In the genomic region with DNA sequence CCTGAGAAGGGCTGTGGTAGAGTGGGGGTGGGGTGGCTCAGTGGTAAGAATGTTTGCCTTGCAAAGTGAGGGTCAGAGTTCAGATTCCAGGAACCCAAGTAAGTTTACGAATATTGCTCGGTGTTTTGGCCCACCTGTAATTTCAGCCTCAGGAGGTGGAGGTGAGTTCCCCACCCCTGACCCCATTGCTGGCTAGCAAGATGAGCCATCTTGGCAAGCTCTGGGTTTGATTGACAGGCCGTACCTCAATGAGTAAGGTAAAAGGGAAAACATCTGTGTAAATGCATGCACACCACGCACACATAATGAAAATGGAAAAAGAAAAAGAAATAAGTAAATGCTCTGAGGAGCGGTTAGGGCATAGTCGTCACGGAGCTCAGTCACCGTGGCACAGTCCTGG, we compare ENCODE assay signal across 29 mouse cellular contexts. TPM values are rescaled to one million over a fixed set of nuclear protein-coding genes. Genes with fewer than 3 reads are reported as not detected.
"Had no signal": no experiment of that assay in that cellular context is flagged by ENCODE, and none has a peak within 500 bp of the region (broad histone marks: within the 10 kb centered on the region; RNA-seq: fewer than 3 reads in every experiment).

No protein-coding gene starts in this region.

- H3K9ac ChIP-seq: limb, embryonic 13.5 days; liver, embryonic 12.5 days; liver, embryonic 15.5 days had no signal

- H3K4me3 ChIP-seq: limb, embryonic 13.5 days; liver, embryonic 12.5 days; liver, embryonic 15.5 days had no signal

- H3K4me2 ChIP-seq: limb, embryonic 13.5 days; liver, embryonic 12.5 days; liver, embryonic 15.5 days; midbrain, embryonic 11.5 days had no signal

- H3K27ac ChIP-seq: kidney, postnatal 0 days; limb, embryonic 13.5 days; liver, embryonic 12.5 days; liver, embryonic 15.5 days had no signal

- ATAC-seq: liver, embryonic 12.5 days had no signal

- H3K9me3 ChIP-seq: limb, embryonic 13.5 days; liver, embryonic 12.5 days; liver, embryonic 15.5 days had no signal

- H3K27me3 ChIP-seq: limb, embryonic 13.5 days had no signal

- H3K36me3 ChIP-seq: limb, embryonic 13.5 days; liver, embryonic 12.5 days; liver, embryonic 15.5 days had no signal

- DNase-seq: kidney, adult 2 months; kidney, postnatal 25 days; liver; lung, postnatal 14 days; lung, postnatal 4 days; thymus, adult 18-20 months; thymus, postnatal 36 days had no signal

RNA-seq across cellular contexts. Expression of a gene that starts 24.3 kb away (rescaled TPM):
- total RNA-seq: neutrophil, adult 5-6 weeks had no signal

RNA-seq across cellular contexts. Expression of a gene that starts 24.4 kb away (rescaled TPM):
- total RNA-seq: megakaryocyte progenitor cell, adult 5-6 weeks; megakaryocyte-erythroid progenitor cell, adult 5-6 weeks; midbrain, postnatal 0 days; neutrophil, adult 5-6 weeks had no signal
- polyA plus RNA-seq: kidney, adult 2 months; kidney, embryonic 14.5 days; kidney, postnatal 0 days; large intestine, adult 2 months; limb, embryonic 13.5 days; lung, embryonic 16.5 days; midbrain, embryonic 14.5 days; neural tube, embryonic 11.5 days; small intestine, adult 2 months; spleen, adult 2 months; stomach, embryonic 16.5 days; testis, adult 2 months had no signal

RNA-seq across cellular contexts. Expression of a gene that starts 34.1 kb away (rescaled TPM):
- total RNA-seq: layer of hippocampus, postnatal 14 days; left cerebral cortex, adult 8-10 months; left cerebral cortex, postnatal 4 days; megakaryocyte progenitor cell, adult 5-6 weeks; megakaryocyte-erythroid progenitor cell, adult 5-6 weeks; midbrain, postnatal 0 days; neutrophil, adult 5-6 weeks had no signal
- polyA plus RNA-seq: kidney, adult 2 months; kidney, embryonic 14.5 days; kidney, postnatal 0 days; large intestine, adult 2 months; limb, embryonic 13.5 days; liver, embryonic 12.5 days; liver, embryonic 15.5 days; lung, embryonic 16.5 days; midbrain, embryonic 11.5 days; midbrain, embryonic 14.5 days; midbrain, postnatal 0 days; neural tube, embryonic 11.5 days; small intestine, adult 2 months; spleen, adult 2 months; stomach, embryonic 16.5 days; urinary bladder, adult 2 months had no signal

RNA-seq across cellular contexts. Expression of a gene that starts 47.4 kb away (rescaled TPM):
- total RNA-seq: megakaryocyte-erythroid progenitor cell, adult 5-6 weeks; neutrophil, adult 5-6 weeks had no signal
